Comparison of ENCODE assay signal across 25 mouse cellular contexts in the genomic region with DNA sequence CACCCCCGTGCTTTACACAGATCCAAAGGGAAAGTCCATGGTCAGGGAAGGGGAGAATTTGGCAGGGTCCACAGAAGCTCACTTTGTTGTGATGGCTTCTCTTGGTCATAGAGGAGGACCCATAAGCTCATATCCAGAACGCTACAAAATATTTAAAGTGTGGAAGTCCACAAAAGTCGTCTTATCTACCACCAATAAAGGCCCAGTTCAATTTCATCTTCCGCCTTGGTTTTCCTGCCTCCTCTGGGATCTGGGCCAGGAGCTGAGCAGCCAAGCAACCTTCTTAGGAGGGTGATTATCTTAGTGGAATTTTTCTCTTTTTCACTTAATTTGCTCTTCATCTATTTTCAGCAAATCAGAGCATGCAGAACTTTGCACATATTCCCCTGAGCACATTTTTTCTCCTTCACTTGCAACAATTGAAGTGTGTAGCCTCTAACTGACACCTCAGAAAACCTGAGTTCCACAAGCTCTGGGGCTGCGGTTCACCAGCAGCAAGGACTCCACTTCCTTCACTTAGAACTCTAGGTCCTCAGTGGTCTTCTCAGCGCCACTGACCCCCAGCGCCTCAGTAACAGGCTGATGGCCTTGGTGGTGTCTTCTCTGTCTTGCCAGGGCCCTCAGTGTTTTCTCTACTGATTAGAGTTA.
DNase-seq lines count a peak whose midpoint lies in the region; ATAC-seq and TF ChIP-seq lines count a peak whose summit lies in the region.
"Had no signal": no experiment of that assay in that cellular context is flagged by ENCODE, and none has a peak within 500 bp of the region (broad histone marks: within the 10 kb centered on the region; RNA-seq: fewer than 3 reads in every experiment).

No protein-coding gene starts in this region.

- no peak overlapping the region for H3K4me2 ChIP-seq in heart, embryonic 11.5 days
- no peak overlapping the region for H3K4me2 ChIP-seq in lung, embryonic 15.5 days
- H3K4me2 ChIP-seq: forebrain, embryonic 15.5 days; intestine, embryonic 15.5 days; liver, embryonic 12.5 days; midbrain, embryonic 12.5 days had no signal

- H3K9ac ChIP-seq in heart, embryonic 11.5 days (ENCODE audit: low read depth, low read length) = no peak overlapping the region
- no peak overlapping the region for H3K9ac ChIP-seq in lung, embryonic 15.5 days
- H3K9ac ChIP-seq: forebrain, embryonic 15.5 days; intestine, embryonic 15.5 days; liver, embryonic 12.5 days; midbrain, embryonic 12.5 days had no signal

- peaks cover 17% of the 10 kb centered on the region for H3K4me1 ChIP-seq in heart, embryonic 11.5 days (ENCODE audit: control insufficient read depth, insufficient read depth, low read length)
- H3K4me1 ChIP-seq in lung, embryonic 15.5 days = peaks cover 25% of the 10 kb centered on the region
- peaks cover 3% of the 10 kb centered on the region for H3K4me1 ChIP-seq in testis, adult 2 months (ENCODE audit: control insufficient read depth, insufficient read depth, low read length)
- H3K4me1 ChIP-seq: forebrain, embryonic 15.5 days; intestine, embryonic 15.5 days had no signal

- no peak overlapping the region for H3K4me3 ChIP-seq in heart, embryonic 11.5 days (ENCODE audit: low read depth, low read length)
- no peak overlapping the region for H3K4me3 ChIP-seq in lung, embryonic 15.5 days
- no peak overlapping the region for H3K4me3 ChIP-seq in testis, adult 2 months (ENCODE audit: control insufficient read depth, low read depth, low read length)
- H3K4me3 ChIP-seq: forebrain, embryonic 15.5 days; hindbrain, embryonic 10.5 days; intestine, embryonic 15.5 days; left cerebral cortex, adult 2 months; liver, embryonic 12.5 days; midbrain, embryonic 12.5 days had no signal

- H3K36me3 ChIP-seq in heart, embryonic 11.5 days (ENCODE audit: control insufficient read depth, insufficient read depth, low read length) = no peaks in the 10 kb centered on the region
- no peaks in the 10 kb centered on the region for H3K36me3 ChIP-seq in lung, embryonic 15.5 days
- no peaks in the 10 kb centered on the region for H3K36me3 ChIP-seq in testis, adult 2 months (ENCODE audit: control insufficient read depth, insufficient read depth, low read length)
- H3K36me3 ChIP-seq: forebrain, embryonic 15.5 days; hindbrain, embryonic 10.5 days; intestine, embryonic 15.5 days; liver, embryonic 12.5 days; midbrain, embryonic 12.5 days had no signal

- no peak for TF ChIP-seq POLR2A in testis, adult 2 months (IDR thresholded peaks at IDR 0.05; ENCODE audit: control insufficient read depth, low read depth, low read length)

- no peak for TF ChIP-seq CTCF in testis, adult 2 months (IDR thresholded peaks at IDR 0.05; ENCODE audit: control insufficient read depth, insufficient read depth, insufficient replicate concordance, low read depth, low read length)

- no peaks in the 10 kb centered on the region for H3K9me3 ChIP-seq in heart, embryonic 11.5 days (replicated peaks; ENCODE audit: control insufficient read depth, low read length)
- no peaks in the 10 kb centered on the region for H3K9me3 ChIP-seq in lung, embryonic 15.5 days
- H3K9me3 ChIP-seq: forebrain, embryonic 15.5 days; hindbrain, embryonic 10.5 days; intestine, embryonic 15.5 days; liver, embryonic 12.5 days; midbrain, embryonic 12.5 days had no signal

- 60% methylated on average over 7 of the region's 7 CpGs for WGBS in heart, embryonic 11.5 days (ENCODE audit: insufficient replicate concordance)
- 38% methylated on average over 7 of the region's 7 CpGs for WGBS in lung, embryonic 15.5 days

- H3K27ac ChIP-seq in heart, embryonic 11.5 days (ENCODE audit: low read depth, low read length) = no peak overlapping the region
- peak overlapping the region; percentile 37; the same call in 1 of the 2 replicates for H3K27ac ChIP-seq in lung, embryonic 15.5 days
- 0 out of 2 replicates have a peak overlapping the region, but pooled peaks have one; percentile 9 for H3K27ac ChIP-seq in testis, adult 2 months (ENCODE audit: control insufficient read depth, insufficient read depth, low read depth, low read length)
- H3K27ac ChIP-seq: forebrain, embryonic 15.5 days; hindbrain, embryonic 10.5 days; intestine, embryonic 15.5 days; left cerebral cortex, adult 2 months; liver, embryonic 12.5 days; midbrain, embryonic 12.5 days; stomach, postnatal 0 days had no signal

- no peaks in the 10 kb centered on the region for H3K27me3 ChIP-seq in heart, embryonic 11.5 days (ENCODE audit: control insufficient read depth, insufficient read depth, low read length)
- H3K27me3 ChIP-seq in lung, embryonic 15.5 days = no peaks in the 10 kb centered on the region
- no peaks in the 10 kb centered on the region for H3K27me3 ChIP-seq in testis, adult 2 months (ENCODE audit: control insufficient read depth, insufficient read depth, low read length)
- H3K27me3 ChIP-seq: forebrain, embryonic 15.5 days; intestine, embryonic 15.5 days; liver, embryonic 12.5 days; midbrain, embryonic 12.5 days had no signal

- peak; percentile 25 for DNase-seq in adrenal gland, postnatal 14 days
- DNase-seq in adrenal gland, adult (ENCODE audit: inconsistent age in 2 of 2, low spot score in 1 of 2) = no peak
- peak; percentile 61 for DNase-seq in heart, adult 11 months
- no peak for DNase-seq in lung, postnatal 36 days
- DNase-seq in testis, postnatal 10 days (ENCODE audit: low spot score) = no peak
- DNase-seq: adrenal gland, postnatal 25 days; cerebellum, adult 11 months; cerebellum, postnatal 36 days; embryo, embryonic 11 days; gastrocnemius, postnatal 25 days; kidney, adult 8-10 months; kidney, postnatal 10 days; left cerebral cortex, postnatal 4 days; right cerebral cortex, postnatal 14 days had no signal

- no peak for ATAC-seq in heart, embryonic 11.5 days (replicated peaks; ENCODE audit: insufficient number of reproducible peaks, low FRiP score, low TSS enrichment)
- peak; percentile 55; the same call in 1 of the 2 replicates for ATAC-seq in lung, embryonic 15.5 days (ENCODE audit: borderline replicate concordance, extremely low read depth, low FRiP score, low TSS enrichment)
- ATAC-seq: forebrain, embryonic 15.5 days; hindbrain, embryonic 16.5 days; intestine, embryonic 15.5 days; liver, embryonic 12.5 days had no signal

Comparison
In these comparisons a context has a peak if more than half of its experiments do, and no peak if none do; other contexts are left out.
1. DNase-seq: peak in adrenal gland, postnatal 14 days (single experiment) and heart, adult 11 months (single experiment); none in adrenal gland, adult (0 of 2), lung, postnatal 36 days (single experiment) and testis, postnatal 10 days (single experiment).